Mouse (Mus musculus): ENCODE data around the gene Abcb11.

- no peak for TF ChIP-seq POLR2A (IDR thresholded peaks at IDR 0.05; ENCODE audit: control insufficient read depth, extremely low read depth, insufficient read depth, low read length, poor library complexity)
- TF ChIP-seq CTCF (IDR thresholded peaks at IDR 0.05; ENCODE audit: borderline replicate concordance, control insufficient read depth, extremely low read depth, insufficient read depth, low read length, poor library complexity), result no peak
These were observed 117.7 kb downstream of the Abcb11 start for GRCm38 (mm10) chr2:69224724-69225123.
